Mouse (Mus musculus): ENCODE measurements around the gene Fgfr2. TPM values are rescaled to one million over a fixed set of nuclear protein-coding genes. Genes with fewer than 3 reads are reported as not detected.

Fgfr2 gene
- polyA plus RNA-seq, 1 experiment from 2014 or later, result 47.9 TPM

GRCm38 (mm10) chr7:132715259-132715658 is 407.9 kb downstream of the Fgfr2 start:
- Histone ChIP-seq H3K4me2 (no peak overlapping the region), H3K9ac (peak overlapping the region; percentile 5; the same call in 1 of the 2 replicates), H3K36me3 (ENCODE audit: poor library complexity, severe bottlenecking) (peaks cover 27% of the 10 kb centered on the region), H3K4me3 (no peak overlapping the region), H3K4me1 (peaks cover 67% of the 10 kb centered on the region), H3K27me3 (no peaks in the 10 kb centered on the region), H3K27ac (peak overlapping the region; percentile 62), H3K9me3 (replicated peaks) (no peaks in the 10 kb centered on the region)
- WGBS, result 90% methylated on average over 4 of the region's 4 CpGs
- ATAC-seq, result no peak

- 26% methylated on average over 6 of the region's 6 CpGs for WGBS
- Histone ChIP-seq H3K9ac (peak overlapping the region; percentile 43; the same call in 1 of the 2 replicates), H3K27me3 (no peaks in the 10 kb centered on the region)
Measured at GRCm38 (mm10) chr7:132714236-132714923, 408.8 kb downstream of the Fgfr2 start.

GRCm38 (mm10) chr7:132713483-132714126 is 409.5 kb downstream of the Fgfr2 start:
- Histone ChIP-seq H3K27me3 (no peaks in the 10 kb centered on the region), H3K4me3 (no peak overlapping the region), H3K9ac (no peak overlapping the region), H3K36me3 (ENCODE audit: poor library complexity, severe bottlenecking) (peaks cover 27% of the 10 kb centered on the region), H3K4me2 (no peak overlapping the region), H3K4me1 (peaks cover 54% of the 10 kb centered on the region), H3K27ac (peak overlapping the region; percentile 62), H3K9me3 (replicated peaks) (no peaks in the 10 kb centered on the region)
- WGBS, result 84% methylated on average over 8 of the region's 8 CpGs
- ATAC-seq, result no peak

More at GRCm38 (mm10) chr7:132714236-132714923, 408.8 kb downstream of the Fgfr2 start:
- peaks cover 59% of the 10 kb centered on the region for H3K4me1 ChIP-seq
- ATAC-seq, result peak; percentile 60
- H3K27ac ChIP-seq, result peak overlapping the region; percentile 62
- H3K9me3 ChIP-seq (replicated peaks), result no peaks in the 10 kb centered on the region
- H3K36me3 ChIP-seq (ENCODE audit: poor library complexity, severe bottlenecking), result peaks cover 27% of the 10 kb centered on the region
- H3K4me3 ChIP-seq, result no peak overlapping the region
- no peak overlapping the region for H3K4me2 ChIP-seq

- H3K9ac ChIP-seq, result no peak overlapping the region
- WGBS, result 81% methylated on average over 7 of the region's 7 CpGs
- no peaks in the 10 kb centered on the region for H3K9me3 ChIP-seq (replicated peaks)
- H3K4me1 ChIP-seq, result peaks cover 48% of the 10 kb centered on the region
- no peak overlapping the region for H3K4me3 ChIP-seq
- no peaks in the 10 kb centered on the region for H3K27me3 ChIP-seq
- H3K36me3 ChIP-seq (ENCODE audit: poor library complexity, severe bottlenecking), result peaks cover 27% of the 10 kb centered on the region
- H3K4me2 ChIP-seq, result no peak overlapping the region
- no peak overlapping the region for H3K27ac ChIP-seq
- ATAC-seq, result no peak
Measured at GRCm38 (mm10) chr7:132712956-132713355, 410.2 kb downstream of the Fgfr2 start.

- ATAC-seq, result peak; percentile 39
Measured at GRCm38 (mm10) chr7:132712044-132712708, 411.0 kb downstream of the Fgfr2 start.

GRCm38 (mm10) chr7:132711579-132711978 is 411.6 kb downstream of the Fgfr2 start:
- Histone ChIP-seq H3K36me3 (ENCODE audit: poor library complexity, severe bottlenecking) (peaks cover 27% of the 10 kb centered on the region), H3K4me1 (peaks cover 45% of the 10 kb centered on the region), H3K9ac (no peak overlapping the region), H3K27me3 (no peaks in the 10 kb centered on the region), H3K4me2 (no peak overlapping the region), H3K27ac (no peak overlapping the region), H3K9me3 (replicated peaks) (no peaks in the 10 kb centered on the region), H3K4me3 (no peak overlapping the region)
- WGBS, result 83% methylated on average over 9 of the region's 9 CpGs
- no peak for ATAC-seq

More at GRCm38 (mm10) chr7:132712044-132712708, 411.0 kb downstream of the Fgfr2 start:
- Histone ChIP-seq H3K9ac (peak overlapping the region; percentile 3; the same call in 1 of the 2 replicates), H3K4me2 (no peak overlapping the region), H3K27ac (peak overlapping the region; percentile 20; the same call in 1 of the 2 replicates), H3K36me3 (ENCODE audit: poor library complexity, severe bottlenecking) (peaks cover 27% of the 10 kb centered on the region), H3K9me3 (replicated peaks) (no peaks in the 10 kb centered on the region), H3K4me3 (no peak overlapping the region), H3K4me1 (peaks cover 45% of the 10 kb centered on the region), H3K27me3 (no peaks in the 10 kb centered on the region)
- 44% methylated on average over 16 of the region's 16 CpGs for WGBS

- Histone ChIP-seq H3K4me3 (no peak overlapping the region), H3K9ac (no peak overlapping the region), H3K27me3 (no peaks in the 10 kb centered on the region), H3K4me1 (no peaks in the 10 kb centered on the region), H3K36me3 (ENCODE audit: poor library complexity, severe bottlenecking) (no peaks in the 10 kb centered on the region), H3K27ac (no peak overlapping the region), H3K4me2 (no peak overlapping the region), H3K9me3 (replicated peaks) (no peaks in the 10 kb centered on the region)
- no peak for ATAC-seq
- WGBS, result 93% methylated on average over 7 of the region's 7 CpGs
Measured at GRCm38 (mm10) chr7:132705130-132705529, 418.0 kb downstream of the Fgfr2 start.

GRCm38 (mm10) chr7:132704310-132704875 is 418.8 kb downstream of the Fgfr2 start:
- Histone ChIP-seq H3K4me1 (no peaks in the 10 kb centered on the region), H3K36me3 (ENCODE audit: poor library complexity, severe bottlenecking) (no peaks in the 10 kb centered on the region), H3K27ac (no peak overlapping the region), H3K9ac (no peak overlapping the region), H3K4me3 (no peak overlapping the region), H3K4me2 (no peak overlapping the region), H3K9me3 (replicated peaks) (no peaks in the 10 kb centered on the region), H3K27me3 (no peaks in the 10 kb centered on the region)
- WGBS, result 85% methylated on average over 8 of the region's 8 CpGs
- ATAC-seq, result no peak

GRCm38 (mm10) chr7:132703515-132704309 is 419.4 kb downstream of the Fgfr2 start:
- H3K9ac ChIP-seq, result no peak overlapping the region
- H3K4me3 ChIP-seq, result no peak overlapping the region
- H3K9me3 ChIP-seq (replicated peaks), result no peaks in the 10 kb centered on the region
- 87% methylated on average over 9 of the region's 9 CpGs for WGBS
- H3K4me2 ChIP-seq, result no peak overlapping the region
- no peak for ATAC-seq
- H3K4me1 ChIP-seq, result no peaks in the 10 kb centered on the region
- H3K27ac ChIP-seq, result no peak overlapping the region
- H3K27me3 ChIP-seq, result no peaks in the 10 kb centered on the region
- H3K36me3 ChIP-seq (ENCODE audit: poor library complexity, severe bottlenecking), result no peaks in the 10 kb centered on the region

- ATAC-seq, result no peak
- no peak overlapping the region for H3K4me3 ChIP-seq
- H3K4me1 ChIP-seq, result no peaks in the 10 kb centered on the region
- no peaks in the 10 kb centered on the region for H3K9me3 ChIP-seq (replicated peaks)
- no peak overlapping the region for H3K4me2 ChIP-seq
- H3K36me3 ChIP-seq (ENCODE audit: poor library complexity, severe bottlenecking), result no peaks in the 10 kb centered on the region
- no peak overlapping the region for H3K9ac ChIP-seq
- no peak overlapping the region for H3K27ac ChIP-seq
- no peaks in the 10 kb centered on the region for H3K27me3 ChIP-seq
- WGBS, result 79% methylated on average over 5 of the region's 5 CpGs
Measured at GRCm38 (mm10) chr7:132702492-132703070, 420.6 kb downstream of the Fgfr2 start.

- Histone ChIP-seq H3K4me1 (no peaks in the 10 kb centered on the region), H3K27me3 (no peaks in the 10 kb centered on the region), H3K27ac (no peak overlapping the region), H3K9ac (no peak overlapping the region), H3K36me3 (ENCODE audit: poor library complexity, severe bottlenecking) (no peaks in the 10 kb centered on the region), H3K4me2 (no peak overlapping the region), H3K4me3 (no peak overlapping the region), H3K9me3 (replicated peaks) (no peaks in the 10 kb centered on the region)
- ATAC-seq, result no peak
- WGBS, result 88% methylated on average over 3 of the region's 3 CpGs
Measured at GRCm38 (mm10) chr7:132702024-132702423, 421.1 kb downstream of the Fgfr2 start.

Data from forebrain, embryonic 13.5 days (tissue).